Mouse (Mus musculus) layer of hippocampus, adult 9-11 months (tissue): Measurements from ENCODE around the gene Ftsj1.

Experiments used
- DNase-seq: peaks from one replicate; pipeline ENCODE4 v3.0.0; 2022

The Ftsj1 gene

DNA sequence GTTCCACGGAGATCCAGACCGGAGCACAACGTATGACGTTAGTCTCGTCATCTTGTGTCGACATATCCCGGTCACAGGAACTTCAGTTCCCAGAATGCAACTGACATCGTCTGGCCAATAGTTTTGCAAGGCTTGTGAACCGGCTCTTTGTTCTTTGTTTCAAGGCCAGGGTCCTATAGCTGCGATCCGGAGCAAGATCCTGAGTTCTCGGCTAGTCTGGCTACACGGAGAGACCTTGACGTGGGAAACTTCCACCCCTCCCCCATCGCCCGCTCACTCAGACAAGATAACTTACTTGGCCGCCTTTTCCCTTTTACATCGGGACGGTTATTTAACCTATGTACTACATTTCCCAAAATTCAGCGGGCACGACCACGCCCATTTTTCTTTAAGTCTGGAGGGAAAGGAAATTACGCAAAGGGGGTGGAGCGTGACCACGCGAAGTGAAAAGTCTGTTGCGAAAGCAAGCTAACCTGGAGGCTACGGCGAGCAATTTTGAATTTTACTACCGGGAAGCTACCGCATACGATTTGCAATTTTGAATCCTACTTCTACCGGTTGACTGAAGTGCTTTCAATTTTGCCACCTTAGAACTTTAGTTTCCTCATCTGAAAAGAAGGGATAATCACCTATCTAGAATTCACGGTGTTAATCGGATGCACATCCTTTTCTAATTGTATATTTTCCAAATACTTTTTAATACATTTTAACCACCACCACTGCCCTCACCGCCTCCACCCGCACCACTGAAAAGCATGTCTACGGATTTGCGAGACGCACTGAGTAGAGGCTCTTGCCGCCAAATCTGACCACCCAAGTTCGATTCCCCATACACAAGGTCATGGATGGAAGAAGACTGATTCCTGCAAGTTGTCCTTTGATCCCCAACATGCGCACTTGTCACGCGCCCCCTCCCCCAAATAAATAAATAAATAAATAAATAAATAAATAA, at the start of gene Ftsj1:
Gene Ftsj1, minus strand, starts transcription at position 73 of the 952 bp plus-strand sequence.
- DNase-seq = peak; percentile 87

DNA sequence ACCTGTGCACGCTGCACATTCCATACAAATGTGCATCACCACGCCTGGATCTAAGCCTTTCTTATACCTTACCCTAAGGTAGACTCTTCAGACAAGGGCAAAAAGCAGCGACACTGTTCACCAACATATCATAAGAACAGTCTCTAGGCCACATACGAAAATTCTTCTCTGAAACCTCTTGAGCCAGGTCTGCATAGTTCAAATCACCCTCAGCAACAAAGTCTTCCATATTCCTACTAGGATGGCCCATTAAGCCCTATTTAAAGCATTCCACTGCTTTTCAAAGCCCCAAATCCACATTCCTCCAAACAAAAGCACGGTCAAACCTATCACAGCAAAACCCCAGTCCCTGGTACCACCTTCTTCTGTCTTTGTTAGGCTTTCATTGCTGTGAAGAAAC, 36.4 kb upstream of the Ftsj1 start:
- DNase-seq = no peak

DNA sequence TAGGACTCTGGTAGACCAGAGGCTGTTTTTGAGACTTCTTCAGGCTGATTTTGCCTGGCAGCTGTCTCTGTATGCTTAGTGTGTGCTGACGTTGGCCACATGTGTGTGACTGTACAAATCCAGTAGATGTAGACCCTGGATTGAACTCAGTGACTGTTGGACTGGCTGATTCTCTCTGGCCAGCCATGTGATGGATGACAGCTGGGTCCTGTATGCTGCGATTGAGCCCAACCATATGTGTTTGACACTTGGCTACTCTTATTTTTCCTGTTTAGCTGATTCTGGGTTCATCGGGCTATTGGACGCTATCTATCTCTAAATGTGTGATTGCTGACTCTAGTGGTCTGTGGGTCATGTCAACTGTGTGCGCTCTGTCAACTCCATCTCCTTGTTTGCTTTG, 21.9 kb upstream of the Ftsj1 start:
- DNase-seq = no peak

DNA sequence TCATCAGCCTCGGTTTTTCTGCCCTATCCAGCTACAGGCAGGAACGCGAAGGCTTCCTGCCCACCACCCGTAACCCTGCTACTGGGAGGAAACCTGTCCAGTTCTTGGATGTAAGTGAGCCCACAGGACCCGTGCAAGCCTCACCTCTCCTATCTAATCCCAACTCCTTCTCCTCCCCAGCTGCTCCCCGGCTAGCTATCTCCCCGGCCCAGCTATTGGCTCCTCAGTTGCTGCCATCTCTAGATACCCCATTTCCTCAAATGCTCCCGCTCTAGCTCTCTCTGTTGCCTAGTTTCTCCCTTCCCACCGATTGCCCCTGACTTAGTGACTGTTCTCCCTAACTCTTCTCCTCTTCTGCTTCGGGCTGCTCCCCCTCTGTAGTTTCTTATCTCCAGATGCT, 19.8 kb upstream of the Ftsj1 start:
- DNase-seq = no peak

DNA sequence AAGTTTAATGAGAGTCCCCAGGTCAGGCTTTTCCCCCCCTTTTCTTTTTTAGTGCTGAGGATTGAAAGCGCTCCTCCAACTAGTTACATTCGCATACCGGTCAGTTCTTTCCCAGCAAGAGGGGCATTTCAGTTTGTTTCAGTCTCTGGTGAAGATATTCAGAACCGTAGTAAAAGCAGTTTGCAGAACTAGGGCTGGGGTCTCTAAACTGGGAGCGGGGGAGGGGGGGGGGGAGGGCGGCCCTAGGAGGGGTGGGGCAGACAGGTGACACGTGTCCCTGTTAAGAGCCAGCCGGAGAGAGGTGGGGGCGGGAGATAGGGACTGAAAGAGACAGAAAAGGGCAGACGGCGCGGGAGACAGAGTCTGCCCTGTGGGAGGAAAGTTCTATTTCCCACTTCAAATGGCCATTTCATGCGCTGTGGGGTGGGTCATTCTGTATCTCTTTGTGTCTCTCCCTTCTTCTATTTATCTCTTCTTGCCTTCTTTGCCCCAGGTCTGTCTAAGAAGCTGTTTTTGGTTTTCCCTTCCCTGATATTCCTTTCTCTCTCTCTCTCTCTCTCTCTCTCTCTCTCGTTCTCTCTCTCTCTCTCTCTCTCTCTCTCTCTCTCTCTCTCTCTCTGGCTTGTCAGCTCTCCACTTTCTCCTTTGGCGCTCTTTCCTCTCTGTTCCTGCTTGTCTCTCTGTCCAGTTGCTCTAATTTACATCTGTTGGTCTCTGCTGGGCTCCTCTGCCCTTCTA, 19.0 kb upstream of the Ftsj1 start, which contains the start of gene Slc38a5:
Gene Slc38a5, plus strand, starts transcription at position 51 of the 738 bp plus-strand sequence.
- no peak for DNase-seq

DNA sequence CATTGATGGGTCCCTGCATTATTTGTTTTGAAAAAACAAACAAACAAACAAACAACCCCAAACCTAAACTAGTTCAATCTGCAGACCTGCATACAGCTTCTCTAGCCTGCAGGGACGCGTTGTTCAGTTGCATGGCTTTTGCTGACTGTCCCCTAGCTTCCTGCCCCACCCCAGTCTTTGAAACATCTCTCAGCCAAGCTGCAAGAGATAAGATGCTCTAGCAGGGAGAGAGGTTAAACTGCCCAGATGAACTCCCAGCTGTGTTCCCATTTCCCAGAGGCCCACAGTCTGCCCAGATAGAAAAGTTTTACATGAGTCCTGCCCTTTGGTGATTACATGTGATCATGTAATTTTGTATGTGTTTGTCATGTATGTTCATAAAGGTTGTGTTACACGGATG, 12.0 kb upstream of the Ftsj1 start:
- DNase-seq = no peak

DNA sequence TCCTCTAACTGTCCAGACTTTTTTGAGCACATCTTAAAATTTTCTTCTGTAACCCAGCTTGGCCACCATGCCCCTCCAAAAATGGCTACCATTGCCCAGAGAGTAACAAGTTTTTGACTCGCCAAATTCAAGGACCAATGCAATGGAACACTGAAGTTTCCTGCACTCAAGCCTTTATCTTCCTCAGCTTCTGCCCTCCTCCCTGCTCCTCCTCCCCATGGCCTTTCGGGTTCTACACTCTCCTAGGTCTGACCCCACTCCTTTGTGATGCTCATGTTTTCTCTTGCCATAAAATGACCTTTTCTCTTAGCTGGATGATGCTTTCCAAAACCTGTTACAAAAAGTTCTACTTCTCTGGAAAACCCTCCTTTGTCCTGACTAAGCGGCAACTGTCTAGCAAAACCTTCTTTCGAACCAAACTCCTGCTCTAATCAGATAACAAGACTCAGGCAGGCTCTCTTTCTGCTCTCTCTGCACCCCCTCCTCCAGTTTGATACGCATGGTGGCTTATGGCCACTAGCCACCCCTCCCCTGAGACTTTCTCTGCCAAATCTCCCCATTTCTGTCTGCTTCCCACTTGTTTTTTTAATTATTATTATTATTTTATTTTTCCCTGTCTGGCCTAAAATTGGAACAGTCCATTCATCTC, 11.1 kb upstream of the Ftsj1 start:
- no peak for DNase-seq

DNA sequence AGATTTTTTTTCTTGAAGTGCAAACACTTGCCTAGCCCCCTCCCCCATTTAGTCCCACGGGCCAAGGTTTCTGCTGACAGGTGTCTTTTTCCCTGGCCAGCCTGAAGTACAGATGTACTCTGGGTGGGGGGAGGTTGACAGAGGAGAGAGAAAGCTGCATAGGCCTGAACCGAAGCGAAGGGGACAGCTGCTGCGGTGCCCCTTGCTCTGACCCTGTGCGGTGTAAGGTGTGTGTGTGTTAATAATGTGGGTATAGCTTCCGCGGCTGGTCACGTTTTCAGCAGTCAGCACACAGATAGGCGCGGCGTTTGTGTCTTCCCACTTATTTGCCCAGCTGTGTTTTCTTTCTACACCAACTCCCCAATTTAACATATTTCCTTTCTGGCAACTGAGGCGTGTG, 7.3 kb upstream of the Ftsj1 start:
- DNase-seq = no peak

DNA sequence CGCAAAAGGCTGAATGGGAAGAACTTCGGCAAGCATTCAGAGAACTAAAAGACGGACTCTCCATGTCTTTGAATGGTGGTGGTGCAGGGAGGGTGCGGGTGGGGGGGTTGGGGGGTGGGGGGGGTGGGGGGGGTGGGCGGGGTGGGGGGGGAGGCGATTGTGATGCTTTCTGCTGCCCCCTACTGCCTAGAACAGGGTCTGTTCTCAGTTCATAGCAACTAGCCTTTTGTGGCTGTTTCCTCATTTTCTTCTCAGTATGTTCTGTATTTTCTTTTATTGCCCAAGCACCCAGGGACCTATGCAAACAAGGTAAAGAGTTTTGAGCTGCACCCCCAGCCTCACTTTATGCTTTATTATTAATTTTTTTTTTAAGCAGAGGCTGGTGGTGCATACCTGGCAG, 3.6 kb upstream of the Ftsj1 start:
- DNase-seq = no peak

DNA sequence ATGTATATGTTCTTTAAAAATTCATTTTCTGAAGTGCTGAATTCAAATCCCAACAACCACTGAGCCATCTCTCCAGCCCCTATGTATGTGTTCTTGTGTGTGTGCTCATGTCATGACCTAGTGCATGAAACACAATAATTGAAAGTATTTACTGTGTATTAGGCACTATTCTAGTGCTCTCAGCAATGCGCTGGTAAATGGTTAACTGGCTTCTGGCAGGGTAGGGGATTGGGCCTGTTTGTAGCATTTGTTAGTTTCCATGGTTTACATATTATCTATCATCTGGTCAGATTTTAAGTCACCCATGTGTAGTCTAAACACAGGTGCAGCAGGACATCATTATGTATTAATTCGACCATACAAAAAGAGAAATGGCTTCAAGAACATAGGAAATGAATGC, 1.5 kb upstream of the Ftsj1 start:
- no peak for DNase-seq

DNA sequence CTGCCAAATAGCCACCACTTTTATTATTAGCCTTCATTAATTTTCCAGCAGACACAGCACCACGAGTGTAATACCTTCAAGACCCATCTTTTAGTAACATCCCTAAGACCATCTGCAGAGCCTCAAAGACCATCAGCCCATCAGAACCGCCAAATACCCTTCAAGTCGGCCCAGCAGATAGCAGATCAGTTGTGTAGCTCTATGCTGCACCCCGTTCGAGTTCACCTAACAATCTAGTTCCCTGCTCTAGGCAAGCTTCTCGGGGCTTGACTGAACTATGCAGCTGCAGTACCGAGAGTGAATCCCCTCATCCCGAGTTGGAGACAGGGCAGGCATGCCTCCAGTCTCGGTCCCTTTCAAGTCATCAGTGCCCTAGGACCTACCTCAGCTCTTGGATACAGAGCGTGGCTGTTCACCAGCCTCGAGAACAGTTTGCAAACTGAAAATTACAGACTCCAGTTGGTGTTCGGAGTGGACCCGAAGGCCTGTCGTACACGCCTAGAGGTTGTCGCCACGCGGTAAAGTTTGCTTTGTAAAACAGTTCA, 345 bp downstream of the Ftsj1 start:
- DNase-seq = no peak

DNA sequence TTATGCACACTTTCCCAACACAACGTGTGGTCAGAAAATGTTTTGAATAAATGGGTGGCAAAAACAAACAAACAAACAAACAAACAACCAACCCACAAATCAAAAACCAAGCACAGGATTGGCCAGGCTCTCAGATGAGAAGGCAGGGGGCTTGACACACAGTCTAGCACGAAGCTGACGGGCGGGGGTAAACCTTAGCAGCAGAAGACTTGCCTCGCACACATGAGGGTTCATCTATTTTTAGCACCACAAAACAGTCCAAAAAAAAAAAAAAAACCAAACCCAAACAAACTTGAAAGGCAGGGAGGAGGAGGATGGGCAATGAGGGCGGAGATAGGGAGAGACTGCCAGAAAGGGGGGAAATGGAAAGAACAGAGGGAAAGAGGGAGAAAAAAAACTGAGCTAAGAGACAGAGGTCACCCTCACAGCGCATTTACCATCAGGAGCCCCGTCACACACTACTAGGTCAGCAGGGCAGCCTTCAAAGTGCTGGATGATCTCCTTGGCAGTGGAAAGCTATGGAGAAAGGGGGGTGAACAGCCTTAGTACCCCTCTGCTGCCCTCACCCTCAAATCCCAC, 3.6 kb downstream of the Ftsj1 start:
- DNase-seq = no peak

DNA sequence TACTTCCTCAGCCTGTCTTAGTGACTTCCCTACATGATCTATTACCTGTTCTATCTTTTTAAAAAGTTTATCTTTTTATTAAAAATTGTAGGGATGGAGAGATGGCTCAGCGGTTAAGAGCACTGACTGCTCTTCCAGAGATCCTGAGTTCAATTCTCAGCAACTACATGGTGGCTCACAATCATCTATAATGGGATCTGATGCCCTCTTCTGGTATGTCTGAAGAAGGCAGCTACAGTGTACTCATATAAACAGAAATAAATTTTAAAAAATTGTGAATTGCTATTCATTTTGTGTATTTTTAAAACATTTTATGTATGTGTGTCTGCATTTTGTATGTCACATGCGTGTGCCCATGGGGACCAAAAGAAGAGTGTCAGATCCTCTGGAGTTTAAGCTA, 4.5 kb downstream of the Ftsj1 start:
- no peak for DNase-seq

DNA sequence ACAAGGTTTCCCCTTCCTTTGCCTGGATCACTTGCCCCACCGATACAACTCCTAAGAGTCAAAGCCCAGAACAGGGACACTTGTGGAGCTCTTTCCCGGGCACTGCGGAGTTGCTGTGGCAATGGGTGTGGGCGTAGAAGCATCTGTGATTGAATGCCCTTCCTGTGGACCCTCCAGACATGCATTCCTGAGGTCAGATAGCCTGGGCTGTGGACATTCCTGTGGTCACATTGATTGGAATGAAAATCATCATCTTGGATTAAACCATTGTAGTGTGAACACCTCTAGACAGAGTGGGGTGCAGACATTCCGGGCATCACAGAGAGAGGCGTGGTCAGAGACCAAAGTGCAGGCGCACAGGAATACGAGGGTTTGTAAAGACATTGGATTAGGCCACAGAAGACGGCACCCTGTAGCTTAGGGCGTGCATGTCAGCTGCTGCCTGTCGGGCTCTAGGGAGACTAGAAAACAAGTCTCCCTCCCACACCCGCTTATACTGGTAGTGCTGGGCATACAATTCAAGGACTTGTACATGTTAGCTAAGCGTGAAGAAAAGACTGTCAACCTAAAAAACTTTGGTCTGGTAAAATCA, 13.3 kb downstream of the Ftsj1 start:
- DNase-seq = no peak

DNA sequence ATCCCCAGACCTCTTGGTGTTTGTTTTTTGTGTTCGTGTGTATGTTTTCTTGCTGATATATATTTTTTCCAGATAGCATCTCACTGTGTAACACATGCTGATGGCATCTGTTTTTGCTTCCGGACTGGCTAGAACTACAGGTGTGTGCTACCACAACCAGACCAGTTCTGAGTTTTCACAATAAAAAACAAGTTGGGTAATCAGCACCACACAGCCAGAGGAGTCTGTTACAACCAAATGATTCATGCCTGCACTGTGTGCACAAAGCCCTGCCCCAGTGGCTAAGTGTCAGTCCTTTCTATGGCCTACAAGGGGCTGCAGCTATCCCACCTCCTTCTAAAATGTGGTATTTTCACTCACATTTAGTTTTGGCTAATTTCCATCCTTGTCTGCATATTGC, 15.5 kb downstream of the Ftsj1 start:
- no peak for DNase-seq

DNA sequence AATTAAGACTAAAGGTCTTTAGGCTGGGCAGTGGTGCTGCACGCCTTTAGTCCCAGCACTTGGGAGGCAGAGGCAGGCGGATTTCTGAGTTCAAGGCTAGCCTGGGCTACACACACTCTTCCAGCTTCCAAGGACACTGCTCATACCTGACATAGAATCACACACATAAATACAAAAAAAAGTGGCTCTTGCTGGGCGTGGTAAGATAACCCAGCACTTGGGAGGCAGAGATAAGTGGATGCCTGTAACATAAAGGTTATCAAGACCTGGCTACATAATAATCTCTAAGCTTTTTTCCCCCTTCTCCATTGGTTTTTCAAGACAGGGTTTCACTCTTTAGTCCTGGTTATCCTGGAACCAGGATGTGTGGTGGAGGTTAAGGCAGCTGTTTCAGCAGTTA, 18.6 kb downstream of the Ftsj1 start:
- DNase-seq = no peak

DNA sequence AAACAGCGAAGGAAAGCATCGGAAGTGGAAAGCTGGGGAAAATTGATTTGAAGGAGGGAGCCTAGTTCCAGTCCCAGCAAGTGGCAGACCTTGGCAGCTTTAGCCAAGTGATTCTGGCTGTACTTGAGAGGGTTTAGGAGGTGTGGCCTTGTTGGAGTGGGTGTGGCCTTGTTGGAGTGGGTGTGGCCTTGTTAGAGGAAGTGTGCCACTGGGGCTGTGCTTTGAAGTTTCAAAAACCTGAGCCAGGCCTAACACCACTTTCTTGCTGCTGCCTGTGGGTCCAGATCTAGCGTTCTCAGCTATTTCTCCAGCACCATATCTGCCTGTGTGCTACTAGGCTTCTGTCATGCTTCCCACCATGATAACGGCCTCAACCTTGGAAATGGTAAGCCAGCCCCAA, 21.9 kb downstream of the Ftsj1 start:
- no peak for DNase-seq

DNA sequence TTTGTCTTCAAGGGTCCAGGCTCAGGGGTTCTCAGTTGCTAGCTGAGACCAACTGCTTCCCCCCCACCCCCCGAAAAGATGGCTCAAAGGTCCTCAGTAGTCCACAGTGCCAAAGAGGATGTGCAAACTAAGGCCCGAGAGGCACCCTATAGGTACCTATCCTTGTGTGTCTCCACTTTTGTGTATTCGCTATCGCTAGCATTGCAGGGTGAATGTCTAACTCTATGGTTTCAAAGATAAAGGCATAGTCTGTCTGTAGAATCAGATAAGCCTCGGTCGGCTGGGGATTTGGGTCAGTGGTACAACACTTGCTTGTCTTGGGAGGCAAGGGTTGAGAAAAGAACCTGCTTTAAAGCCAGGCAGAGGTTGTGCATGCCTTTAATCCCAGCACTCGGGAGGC, 28.7 kb downstream of the Ftsj1 start:
- DNase-seq = no peak

DNA sequence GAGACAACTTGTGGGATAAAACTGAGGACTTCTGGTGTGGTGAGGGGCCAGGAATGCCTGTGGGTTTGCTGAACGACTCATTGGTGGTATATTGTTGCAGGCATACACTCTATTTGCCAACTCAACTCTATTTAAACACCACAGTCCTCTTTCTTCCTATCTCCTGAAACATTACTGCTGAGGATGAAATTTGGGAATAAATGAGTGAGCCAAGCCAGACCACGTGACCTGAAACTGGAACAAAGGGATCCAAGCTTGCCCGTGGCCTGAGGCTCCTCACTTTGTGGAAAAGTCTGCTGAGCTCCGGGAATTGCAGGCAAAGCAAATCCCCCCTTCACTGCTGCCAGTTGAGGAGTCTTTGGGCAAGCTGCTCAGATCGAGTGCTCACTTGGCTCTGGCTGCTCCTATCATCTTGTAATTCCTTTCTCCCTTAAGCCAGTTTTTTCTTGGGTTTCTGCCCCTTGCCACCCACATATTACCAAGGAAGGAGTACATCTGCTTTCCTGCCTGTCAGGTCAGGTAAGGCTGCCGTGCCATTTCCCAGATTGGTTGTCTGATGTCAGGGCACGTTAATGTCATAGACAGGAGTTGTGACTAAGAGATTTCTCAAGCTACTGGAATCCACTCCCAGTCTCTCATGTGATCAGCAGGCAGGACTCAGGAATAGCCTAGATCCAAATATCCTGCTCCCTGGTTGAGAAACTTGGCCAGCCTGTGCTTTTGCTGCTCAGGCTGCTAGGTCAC, 29.4 kb downstream of the Ftsj1 start:
- peak; percentile 15 for DNase-seq

DNA sequence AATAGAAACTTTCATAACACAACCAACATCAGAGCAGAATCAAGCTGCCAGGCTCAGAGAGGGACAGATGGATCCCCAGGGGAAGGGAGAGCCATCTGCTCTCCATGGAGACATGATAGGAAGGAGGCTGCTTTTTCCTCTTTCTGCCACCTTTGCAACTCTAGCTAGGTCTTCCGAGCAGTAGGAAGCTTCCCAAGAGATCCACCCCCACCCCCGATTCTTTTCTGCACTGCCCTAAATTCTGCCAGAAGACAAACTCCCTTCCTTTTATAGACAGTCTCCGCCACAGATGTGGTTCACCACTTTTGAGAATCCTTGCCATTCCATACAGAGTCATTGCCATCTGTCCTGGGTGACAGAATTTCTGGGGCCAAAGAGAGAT, 29.9 kb downstream of the Ftsj1 start:
- DNase-seq = peak; percentile 73

DNA sequence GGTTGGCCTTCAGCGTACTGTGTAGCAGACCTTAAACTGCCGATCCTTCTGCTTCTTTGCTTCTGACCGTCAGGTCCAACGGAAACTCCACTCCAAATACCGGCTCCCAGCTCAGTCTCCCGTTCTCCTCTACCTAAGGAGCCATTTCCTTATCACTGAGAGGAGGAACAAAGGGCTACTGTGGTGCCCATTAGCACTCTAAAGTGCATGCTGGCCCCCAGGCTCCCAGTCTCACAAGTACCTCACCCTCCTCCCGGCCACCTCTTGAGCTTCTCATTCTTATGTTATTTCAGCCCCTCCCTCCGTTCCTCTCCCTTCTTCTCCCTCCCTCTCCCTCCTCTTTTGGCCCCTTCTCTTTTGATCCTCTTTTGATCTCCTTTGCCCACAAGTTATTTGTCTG, 32.6 kb downstream of the Ftsj1 start:
- DNase-seq = no peak

DNA sequence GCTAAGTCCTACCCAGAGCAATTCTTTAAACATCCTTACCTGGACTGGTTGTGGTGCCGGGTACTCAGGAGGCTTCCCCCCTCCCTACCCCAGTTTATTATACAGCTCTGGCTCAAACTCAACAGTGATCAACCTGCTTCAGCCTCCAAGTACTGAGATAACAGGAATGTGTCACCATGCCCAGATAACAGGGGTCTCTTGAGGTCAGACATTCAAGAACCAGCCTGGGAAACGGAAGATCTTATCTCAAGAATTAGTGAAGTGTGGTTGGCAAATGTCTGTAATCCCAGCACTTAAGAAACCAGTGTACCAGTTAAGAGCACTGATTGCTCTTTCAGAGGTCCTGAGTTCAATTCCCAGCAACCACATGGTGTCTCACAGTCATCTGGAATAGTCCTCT, 34.1 kb downstream of the Ftsj1 start:
- no peak for DNase-seq
